Mouse (Mus musculus) c-Kit-positive CD71-positive TER-119-negative erythroid progenitor cells, embryonic 14.5 days (primary cell): ENCODE measurements around the gene Fcrl1.
A peak's percentile ranks its signal among the peaks of the same experiment; 100 is the strongest.

ENCODE experiments used
- DNase-seq: peaks from one replicate; pipeline ENCODE4 v3.0.0-alpha.2; 2013; ENCODE audit warnings: low read depth

Gene Fcrl1

DNA sequence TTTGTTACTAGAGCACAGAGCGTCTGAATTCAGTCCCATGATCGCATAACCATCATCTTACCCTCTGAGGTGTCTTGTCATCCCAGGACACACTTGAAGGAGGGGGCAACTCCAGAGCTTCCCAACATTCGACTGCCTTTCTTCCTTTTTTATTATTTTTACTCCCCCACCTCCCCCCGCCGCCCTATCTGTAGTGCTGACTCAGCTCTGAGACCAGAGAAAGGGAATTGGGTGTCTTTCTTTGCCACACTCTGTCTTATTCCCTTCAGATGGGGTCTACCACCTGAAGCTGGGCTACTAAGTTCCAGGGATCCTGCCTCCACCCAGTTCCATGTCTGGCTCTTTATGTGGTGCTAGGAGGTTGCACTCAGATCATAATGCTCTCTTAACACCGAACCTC, 34.4 kb downstream of the Fcrl1 start:
- no peak for DNase-seq

DNA sequence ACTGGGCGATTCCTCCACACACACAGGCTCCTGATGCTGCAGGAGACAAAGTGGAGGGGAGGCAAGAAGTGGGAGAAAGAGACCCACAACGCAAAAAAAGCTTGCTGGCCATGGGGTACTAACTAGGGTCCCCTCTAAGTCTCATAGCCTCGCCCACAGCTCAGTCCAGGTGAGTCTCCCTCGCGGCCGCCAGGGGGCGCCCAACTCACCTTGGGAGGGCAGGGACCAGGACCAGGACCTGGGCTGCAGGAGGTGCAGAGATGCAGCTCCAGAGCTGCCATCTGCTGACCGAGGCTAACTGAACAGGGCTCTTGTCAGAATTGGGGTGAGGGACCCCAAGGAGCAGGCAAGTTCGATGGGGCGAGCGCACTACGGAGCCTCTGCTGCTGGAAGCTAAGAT, 35.0 kb downstream of the Fcrl1 start:
- DNase-seq, result peak; percentile 13

DNA sequence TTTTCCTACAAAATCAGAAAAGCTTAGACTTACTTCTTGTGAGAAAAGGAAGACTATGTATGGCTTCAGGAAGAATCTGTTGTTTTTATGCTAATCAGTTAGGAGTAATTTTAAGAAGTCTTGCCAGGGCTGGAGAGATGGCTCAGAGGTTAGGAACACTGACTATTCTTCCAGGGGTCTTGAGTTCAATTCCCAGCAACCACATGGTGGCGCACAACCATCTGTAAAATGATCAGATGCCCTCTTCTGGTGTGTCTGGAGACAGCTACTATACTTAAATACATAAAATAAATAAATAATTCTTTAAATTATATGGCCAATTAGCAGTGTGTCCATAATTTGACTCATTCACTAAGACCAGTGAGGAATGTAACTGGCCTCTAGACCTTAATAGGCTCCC, 44.5 kb downstream of the Fcrl1 start:
- DNase-seq, result no peak

DNA sequence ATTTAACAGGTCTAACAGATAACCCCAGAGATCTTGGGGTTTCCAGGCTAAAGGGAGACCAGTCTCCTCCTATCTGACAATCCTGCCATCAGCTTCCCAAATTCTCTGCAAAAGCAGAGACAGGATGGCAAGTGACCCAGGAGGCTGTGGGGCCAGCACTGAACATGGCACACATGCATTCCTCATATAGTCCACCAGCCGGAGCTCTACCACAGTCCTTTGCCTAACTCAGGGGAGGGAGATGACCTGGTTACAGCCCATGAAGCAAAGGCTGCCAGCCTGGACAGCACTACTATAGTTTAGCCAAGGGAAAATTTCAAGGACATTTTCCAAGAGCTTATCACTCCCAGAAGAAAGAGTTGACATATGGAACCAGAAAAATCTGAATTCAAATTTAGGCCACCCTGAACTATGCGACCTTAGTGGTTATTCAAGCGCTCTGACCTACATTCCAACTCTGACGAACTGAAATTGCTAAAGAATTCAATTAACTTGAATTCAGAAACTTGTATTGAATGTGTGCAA, 46.3 kb downstream of the Fcrl1 start:
- no peak for DNase-seq

DNA sequence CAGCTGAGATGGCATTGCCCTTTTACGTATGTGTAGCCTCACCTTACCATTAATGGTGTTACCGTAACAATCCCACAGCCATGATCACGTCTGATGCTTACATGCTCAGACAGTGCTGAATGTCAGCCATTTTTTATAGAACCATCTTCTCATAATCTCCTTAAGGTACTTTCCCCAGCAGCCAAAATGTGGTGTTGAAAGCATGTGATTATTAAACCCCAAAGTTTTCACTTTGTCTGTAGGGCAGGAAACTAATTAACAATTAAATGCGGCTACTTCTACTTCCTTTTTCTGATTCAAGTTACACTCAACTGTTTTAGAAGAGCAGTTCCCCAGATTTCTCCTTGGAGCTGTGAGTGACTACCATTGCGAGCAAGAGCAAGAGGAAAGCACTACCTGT, 59.3 kb downstream of the Fcrl1 start, which contains the start of gene Fcrl5:
Fcrl5 (plus strand) TSS at position 295 of the 400 bp plus-strand sequence.
- DNase-seq, result no peak

DNA sequence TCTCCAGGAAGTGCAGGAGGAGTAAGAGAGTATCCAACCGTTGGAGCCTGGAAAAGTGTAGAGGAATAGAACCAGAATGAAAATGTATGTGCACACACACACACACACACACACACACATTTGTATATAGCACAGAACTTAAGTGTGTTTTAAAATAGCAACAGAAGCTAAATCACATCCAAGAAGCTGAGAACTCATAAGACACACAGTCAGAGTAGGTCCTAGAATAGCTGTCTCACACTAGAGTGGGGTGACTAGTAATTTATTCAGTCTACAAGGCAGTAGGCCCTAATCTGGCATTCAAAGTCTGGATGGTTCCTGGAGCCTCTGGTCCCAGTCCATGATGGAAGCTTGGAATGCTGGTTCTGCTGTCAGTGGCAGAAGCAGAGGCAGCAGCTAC, 64.4 kb downstream of the Fcrl1 start:
- no peak for DNase-seq

DNA sequence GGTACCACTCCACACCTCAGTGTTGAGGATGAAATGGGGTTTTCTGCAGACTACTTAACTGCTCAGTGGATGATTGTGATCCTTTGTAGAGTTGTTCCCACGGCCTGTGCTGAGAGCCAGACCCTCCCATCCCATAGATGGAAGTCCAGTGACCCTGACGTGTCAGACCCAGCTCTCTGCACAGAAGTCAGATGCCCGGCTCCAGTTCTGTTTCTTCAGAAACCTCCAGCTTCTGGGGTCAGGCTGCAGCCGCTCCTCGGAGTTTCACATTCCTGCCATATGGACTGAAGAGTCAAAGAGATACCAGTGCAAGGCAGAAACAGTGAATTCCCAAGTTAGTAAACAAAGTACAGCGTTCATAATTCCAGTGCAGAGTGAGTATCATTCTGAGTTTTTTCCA, 67.8 kb downstream of the Fcrl1 start:
- no peak for DNase-seq
